Mouse (Mus musculus) fat pad, adult 2 months (tissue): ENCODE measurements around the gene Slc13a4.

ENCODE experiments used
- DNase-seq: peaks from one replicate; pipeline ENCODE4 v3.0.0-alpha.2; 2011; ENCODE audit warnings: low read depth, low spot score; ENCODE audit errors: extremely low read depth

Slc13a4 gene

DNA sequence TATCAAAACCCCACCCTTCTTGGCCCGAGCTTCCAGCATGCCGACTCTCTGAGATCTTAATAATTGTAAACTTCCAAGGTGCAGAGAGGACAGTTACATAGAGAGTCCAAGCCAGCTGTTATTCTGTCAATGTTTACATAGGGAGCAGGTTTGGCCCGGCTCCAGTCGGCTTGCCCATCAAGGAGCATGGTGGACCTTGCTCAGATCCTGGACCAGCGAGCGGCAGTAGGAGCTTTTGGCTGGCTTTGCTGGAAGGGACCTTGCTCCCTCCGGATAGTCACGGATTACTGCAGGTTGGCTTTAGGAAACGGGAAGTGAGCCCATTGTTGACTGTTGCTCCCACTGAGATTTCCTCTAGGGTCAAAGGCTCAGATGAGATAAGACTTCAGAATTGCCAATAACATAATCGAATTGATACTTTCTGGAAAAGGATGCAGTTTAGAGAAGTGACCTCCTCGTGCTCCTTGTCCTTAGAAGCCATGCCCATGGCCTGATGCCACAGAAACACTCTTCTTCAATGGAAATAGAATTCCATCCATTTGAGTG lies 4.5 kb downstream of the Slc13a4 start:
- DNase-seq, result no peak

DNA sequence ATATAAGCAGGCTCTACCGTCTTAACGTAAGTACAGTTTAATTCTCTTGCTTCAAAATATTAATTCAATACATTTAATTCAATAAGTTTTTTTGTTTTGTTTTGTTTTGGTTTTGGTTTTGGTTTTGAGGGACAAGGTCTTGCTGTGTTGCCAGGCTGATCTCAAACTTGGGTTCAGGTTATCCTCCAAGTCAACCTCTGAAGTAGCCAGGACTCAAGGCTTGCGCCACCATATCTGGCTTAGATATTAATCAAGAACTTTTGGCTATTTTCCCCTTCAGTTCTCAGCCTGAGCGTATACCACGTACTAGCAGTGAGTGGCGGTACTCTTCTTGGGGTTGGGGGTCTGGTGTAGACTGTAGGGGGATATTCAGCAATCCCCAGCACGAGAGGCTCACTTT lies 5.3 kb downstream of the Slc13a4 start:
- DNase-seq, result no peak

- no peak for DNase-seq
Observed at GRCm38 (mm10) chr6:35298323-35298722, 9.6 kb downstream of the Slc13a4 start.

- no peak for DNase-seq
Observed at GRCm38 (mm10) chr6:35297516-35298227, 10.3 kb downstream of the Slc13a4 start.

DNA sequence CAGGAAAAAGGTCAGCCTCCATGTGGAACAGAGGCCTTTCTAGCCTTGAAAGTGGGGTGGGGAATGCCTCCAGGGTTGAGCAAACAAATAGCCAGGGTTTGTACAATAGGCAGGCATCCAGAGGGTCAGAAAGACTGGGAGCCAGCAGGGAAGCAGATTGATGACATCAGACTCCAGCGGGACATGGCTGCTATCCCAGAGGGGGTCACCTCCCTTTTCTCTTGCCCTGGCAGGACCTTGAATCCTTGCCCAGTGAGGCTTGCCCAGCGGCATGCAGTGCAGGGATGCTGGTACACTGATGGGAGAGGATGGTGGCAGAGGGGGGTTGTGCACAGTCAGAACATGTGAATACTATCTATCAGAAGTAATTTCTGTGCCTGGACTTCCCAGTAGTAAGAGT lies 10.9 kb downstream of the Slc13a4 start:
- no peak for DNase-seq

DNA sequence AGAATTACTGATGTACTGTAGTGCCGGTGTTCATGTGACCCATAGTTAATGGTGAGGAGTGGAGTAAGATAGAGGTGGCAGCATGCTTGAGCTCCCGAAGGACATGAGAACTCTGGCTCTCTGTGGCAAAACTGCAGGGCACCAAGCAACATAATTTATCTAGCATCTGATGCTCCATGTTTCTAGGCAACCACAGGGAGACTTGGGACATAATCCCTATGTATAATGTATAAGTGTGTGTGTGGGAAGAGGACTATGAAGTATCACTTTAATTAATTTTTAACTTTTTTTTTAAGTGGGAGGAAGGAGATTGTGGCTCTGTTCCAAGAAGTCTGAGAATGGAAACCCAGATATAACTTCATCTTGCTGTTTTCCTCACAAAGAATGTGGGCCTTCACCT lies 13.0 kb downstream of the Slc13a4 start:
- no peak for DNase-seq

- no peak for DNase-seq
Observed at GRCm38 (mm10) chr6:35289676-35290075, 18.3 kb downstream of the Slc13a4 start.

GRCm38 (mm10) chr6:35288920-35289319 lies 19.0 kb downstream of the Slc13a4 start:
- DNase-seq, result no peak

DNA sequence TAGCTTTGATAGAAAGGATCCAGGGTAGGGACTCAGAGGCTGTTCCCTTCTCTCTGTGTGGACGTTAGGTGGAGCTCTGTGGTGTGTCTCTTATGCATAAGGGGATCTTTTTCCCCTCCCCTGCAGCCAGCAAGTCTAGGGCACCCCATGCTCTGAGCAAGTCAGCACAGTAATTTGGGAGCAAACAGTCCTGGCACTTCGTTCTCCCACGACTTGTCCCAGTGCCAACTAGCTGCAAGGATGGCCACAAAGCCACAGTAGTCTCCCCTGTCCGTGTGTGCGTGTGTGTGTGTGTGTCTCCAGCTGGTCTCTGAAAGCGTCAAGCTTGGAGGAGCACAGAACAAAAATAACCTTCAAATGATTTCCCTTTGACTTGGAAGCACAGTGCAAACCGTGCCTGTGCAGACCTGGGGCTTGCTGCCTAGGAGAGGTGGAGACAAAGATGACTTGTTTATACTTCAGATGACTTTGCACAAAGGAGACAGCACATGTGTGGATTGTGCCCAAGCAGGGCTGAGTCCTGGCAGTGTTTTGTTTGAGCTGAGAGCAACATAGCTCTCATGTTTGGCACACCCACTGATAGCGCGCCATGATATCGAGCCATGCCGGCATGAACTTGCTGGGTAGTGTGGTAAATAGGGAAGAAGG lies 19.7 kb downstream of the Slc13a4 start:
- peak; percentile 34 for DNase-seq

DNA sequence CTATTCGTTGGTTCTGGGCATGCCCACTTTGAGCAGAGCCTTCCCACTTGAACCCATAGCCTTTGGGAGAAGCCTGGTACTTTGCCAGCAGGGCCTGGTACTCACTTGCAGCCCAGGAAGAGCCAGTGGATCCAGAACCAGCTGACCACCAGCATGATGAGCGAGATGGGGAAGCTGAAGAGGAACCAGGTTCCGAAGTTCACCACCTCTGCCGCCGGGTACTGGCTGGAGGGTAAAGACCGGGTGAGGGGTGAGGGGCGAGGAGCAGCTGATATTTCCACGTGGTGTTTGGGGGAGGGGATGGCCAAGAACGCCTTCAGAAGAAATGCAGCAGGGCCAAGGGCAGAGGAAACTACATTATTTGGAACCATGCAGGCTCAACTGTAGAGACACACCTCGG lies 28.6 kb downstream of the Slc13a4 start:
- no peak for DNase-seq

- DNase-seq, result no peak
Observed at GRCm38 (mm10) chr6:35277903-35278587, 29.9 kb downstream of the Slc13a4 start.

DNA sequence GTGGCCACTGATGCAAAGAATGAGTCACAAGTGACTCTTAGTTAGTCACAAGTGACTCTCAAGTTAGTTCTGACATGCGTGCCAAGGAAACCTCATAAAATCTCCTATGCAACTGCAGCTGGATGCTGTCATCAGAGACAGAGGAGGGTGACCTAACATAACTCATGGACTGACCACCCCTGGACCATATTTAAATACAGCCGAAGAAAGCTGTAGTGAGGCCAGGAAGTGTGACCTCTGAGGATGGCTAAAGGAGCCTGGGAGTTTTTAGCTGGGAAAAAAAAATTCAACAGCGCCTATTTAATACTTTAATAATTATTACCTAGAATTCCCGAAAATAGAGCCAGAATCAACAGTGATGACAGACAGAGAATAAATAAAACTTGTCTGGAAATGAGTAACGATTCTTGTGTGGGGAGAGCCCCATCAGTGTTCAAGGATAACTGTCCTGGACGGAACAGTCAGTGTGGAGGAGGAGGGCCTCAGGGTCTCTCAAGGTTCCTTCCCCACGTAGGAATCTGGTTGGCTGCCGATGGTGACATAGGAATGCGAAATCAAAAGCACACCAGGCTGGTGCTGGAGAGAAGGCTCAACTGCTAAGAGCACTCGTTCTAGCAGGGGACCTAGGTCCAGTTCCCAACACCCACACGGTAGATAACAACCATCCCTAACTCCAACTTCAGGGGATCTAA lies 34.4 kb downstream of the Slc13a4 start:
- no peak for DNase-seq

DNA sequence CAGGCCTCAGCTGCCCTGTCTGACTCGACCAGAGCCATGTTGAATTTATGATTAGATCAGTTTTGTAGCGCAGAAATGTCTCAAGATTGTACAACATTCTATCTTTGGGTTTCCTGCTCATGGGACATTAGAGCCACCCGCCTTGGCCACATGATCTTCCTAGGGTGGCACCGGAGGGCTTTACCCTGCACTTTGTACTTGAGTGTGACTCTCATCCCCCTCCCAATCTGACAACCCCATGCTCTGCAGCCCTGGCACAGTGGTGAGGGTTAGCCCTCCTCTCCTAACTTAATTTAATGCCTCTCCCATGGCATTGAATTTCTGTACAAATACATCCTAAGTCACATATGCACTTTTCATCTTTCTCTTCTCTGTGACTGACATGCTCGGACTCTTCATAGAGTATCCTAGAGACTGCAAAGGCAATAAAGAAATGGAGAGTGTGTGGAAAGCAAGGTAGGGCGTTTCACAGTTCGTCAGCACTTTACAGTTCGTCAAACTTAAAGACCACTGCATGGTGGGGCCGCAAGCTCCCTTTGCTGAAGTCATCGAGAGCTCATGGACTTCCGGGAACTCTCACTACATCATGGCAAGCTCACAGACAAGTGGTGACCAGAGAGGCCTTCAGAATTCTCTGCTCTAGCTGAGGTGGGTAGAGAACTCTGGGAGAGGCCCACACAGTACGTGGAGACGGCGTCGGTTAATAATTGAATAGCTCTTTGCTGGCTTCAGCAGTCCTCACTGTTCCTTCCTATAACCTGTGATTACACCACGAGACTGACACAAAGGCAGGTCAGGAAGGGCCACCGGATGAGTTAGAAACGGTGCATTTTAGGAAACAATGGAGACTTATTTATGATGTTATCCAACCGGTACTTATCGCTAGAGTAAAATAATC lies 35.8 kb downstream of the Slc13a4 start:
- no peak for DNase-seq

GRCm38 (mm10) chr6:35271094-35271855 lies 36.7 kb downstream of the Slc13a4 start:
- no peak for DNase-seq

DNA sequence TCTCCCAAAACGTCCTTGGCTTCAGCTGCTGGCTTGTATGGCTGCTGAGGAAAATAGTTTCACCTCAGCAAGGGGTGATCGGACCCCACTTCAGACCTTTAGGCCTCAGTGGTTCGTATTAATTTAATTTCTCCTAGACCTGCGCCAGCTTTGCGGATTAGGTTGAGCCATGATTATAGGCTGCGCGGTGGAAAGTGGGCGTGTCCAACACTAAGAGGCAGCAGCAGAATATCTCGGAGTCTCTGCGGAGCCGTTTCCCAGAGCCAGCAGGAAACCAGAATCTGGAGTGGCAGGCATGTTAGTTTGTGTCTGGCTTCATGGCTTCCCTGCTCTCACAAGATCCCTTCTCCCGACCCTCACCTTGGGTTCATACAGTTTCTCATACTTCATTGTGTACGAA lies 38.3 kb downstream of the Slc13a4 start:
- no peak for DNase-seq

DNA sequence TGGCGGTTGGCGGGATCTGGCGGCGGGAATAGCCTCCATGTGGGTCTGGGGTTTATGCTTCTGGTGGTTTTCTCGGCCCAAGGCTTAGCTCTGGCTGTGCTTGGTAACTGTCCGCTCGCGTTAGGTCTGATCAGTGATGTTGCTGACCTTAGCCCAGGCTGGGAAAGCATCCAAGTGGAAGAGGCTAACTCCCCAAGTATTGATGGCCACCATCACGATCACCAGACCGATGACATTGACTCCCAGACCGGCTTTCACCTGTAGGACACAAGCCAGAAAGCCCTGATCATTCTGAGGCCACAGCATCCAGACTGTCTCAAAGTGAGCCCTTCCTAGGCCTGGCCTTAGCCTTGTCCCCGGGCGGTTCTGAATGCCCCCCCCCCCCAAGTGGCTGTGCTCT lies 39.2 kb downstream of the Slc13a4 start:
- no peak for DNase-seq

DNA sequence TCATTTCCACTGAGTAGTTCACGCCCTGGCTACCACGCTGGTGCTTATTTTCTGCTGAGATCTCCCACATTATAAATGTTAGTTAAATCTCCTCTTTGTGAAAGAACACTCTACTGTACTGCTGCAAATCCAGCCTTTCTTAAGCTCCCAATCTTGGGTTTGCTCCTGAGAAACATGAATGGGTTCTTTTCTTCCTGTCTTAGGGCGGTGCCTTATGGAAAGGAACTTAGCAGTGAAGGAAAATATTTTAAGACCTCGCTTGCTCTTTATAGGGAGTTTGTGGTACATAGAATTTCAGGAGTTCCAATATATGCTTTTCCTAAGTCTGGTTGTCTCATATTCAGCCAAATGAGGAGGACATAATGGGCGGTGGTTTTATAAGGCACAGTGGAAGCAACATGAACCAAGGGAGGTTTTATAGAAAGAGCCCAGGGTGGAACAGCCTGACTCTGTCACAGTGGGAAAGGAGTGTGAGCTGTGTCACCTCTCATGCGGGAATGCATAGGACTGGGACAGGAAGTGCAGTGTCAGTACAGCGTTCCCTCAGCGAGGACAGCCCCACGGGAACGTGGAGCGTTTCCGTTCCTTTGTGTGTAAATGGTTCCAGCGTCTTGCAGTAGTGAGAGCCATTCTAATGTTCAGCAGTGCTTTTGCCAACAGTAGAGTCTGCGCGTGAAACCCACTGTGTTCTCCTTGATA lies 42.2 kb downstream of the Slc13a4 start:
- DNase-seq, result no peak

GRCm38 (mm10) chr6:35260531-35260930 lies 47.4 kb downstream of the Slc13a4 start:
- DNase-seq, result no peak

DNA sequence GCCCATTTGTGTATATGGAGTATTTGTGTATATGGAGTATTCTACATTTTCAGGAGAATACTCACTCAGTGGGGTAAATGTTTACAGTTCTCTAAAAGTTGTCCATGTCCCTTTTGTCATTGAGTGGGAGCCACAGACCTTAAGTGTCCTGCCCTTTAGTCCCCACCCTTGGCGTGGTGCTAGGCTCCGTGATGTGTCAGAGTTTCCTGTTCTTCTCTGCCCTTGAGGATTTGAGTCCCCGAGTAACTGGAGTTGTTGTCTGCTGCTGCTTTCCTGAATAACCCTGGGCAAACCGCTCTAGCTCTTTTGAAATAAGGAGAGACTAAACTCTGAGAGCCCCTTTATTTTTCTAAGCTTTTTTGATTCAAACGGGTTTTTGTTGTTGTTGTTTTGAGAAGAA lies 48.4 kb downstream of the Slc13a4 start:
- no peak for DNase-seq
